Mouse (Mus musculus) liver, embryonic 14.5 days (tissue): ENCODE results near the gene Pex11a. TPM values are rescaled to one million over a fixed set of nuclear protein-coding genes. Genes with fewer than 3 reads are reported as not detected.
"Not testable (repeated sequence)": the region's sequence is repeated elsewhere in the genome, so short reads cannot be mapped to it uniquely, and the experiment has no call there.

Experiments
- ATAC-seq: fragments of 200-750 bp; cut with Nextera tagmentation; 2 replicates; pipeline ENCODE4 v1.8.0; 2017; ENCODE audit warnings: moderate number of reproducible peaks, mild to moderate bottlenecking, moderate library complexity; ENCODE audit not compliant: insufficient read depth
- DNase-seq, 3 experiments: peaks; one replicate each; pipeline ENCODE4 v3.0.0-alpha.2; 2012 to 2013; ENCODE audit warnings: low read depth in 3 of 3, low spot score in 3 of 3
- H3K27ac ChIP-seq: fragments of 300-500 bp; sonication (generic); 2 replicates; pipeline ENCODE4 v1.5.1; 2014; ENCODE audit warnings: moderate library complexity, mild to moderate bottlenecking, control low read depth, inconsistent platforms
- H3K27me3 ChIP-seq: fragments of 300-500 bp; sonication (generic); 2 replicates; pipeline ENCODE4 v1.6.1; 2014; ENCODE audit warnings: mild to moderate bottlenecking, low read length, moderate library complexity; ENCODE audit not compliant: control insufficient read depth, insufficient read depth
- H3K36me3 ChIP-seq: fragments of 300-500 bp; sonication (generic); replicated peaks from 2 replicates; pipeline ENCODE4 v1.6.1; 2014; ENCODE audit warnings: low read depth; ENCODE audit not compliant: control insufficient read depth, insufficient read depth
- H3K4me1 ChIP-seq, 2 experiments: fragments of 200-500 bp in 1 of 2; fragments of 300-500 bp in 1 of 2; sonication (generic) in 1 of 2; replicated peaks; 2 replicates each; pipeline ENCODE4 v1.6.1; 2012 to 2014; ENCODE audit warnings: antibody characterized with exemption in 1 of 2, inconsistent platforms in 1 of 2, low read length in 1 of 2; ENCODE audit not compliant: control insufficient read depth in 2 of 2, insufficient read depth in 2 of 2
- H3K4me2 ChIP-seq: fragments of 300-500 bp; sonication (generic); 2 replicates; pipeline ENCODE4 v1.6.1; 2014; ENCODE audit warnings: low read depth, mild to moderate bottlenecking, control low read depth, moderate library complexity
- H3K4me3 ChIP-seq, 2 experiments: fragments of 200-500 bp in 1 of 2; fragments of 300-500 bp in 1 of 2; sonication (generic) in 1 of 2; 2 replicates each; pipeline ENCODE4 v1.5.1; 2012 to 2014; ENCODE audit warnings: low read depth in 2 of 2, low read length in 2 of 2, mild to moderate bottlenecking in 2 of 2, control low read depth in 1 of 2, inconsistent platforms in 1 of 2, moderate library complexity in 1 of 2; ENCODE audit not compliant: insufficient read depth in 1 of 2
- H3K9ac ChIP-seq: fragments of 300-500 bp; sonication (generic); replicated peaks from 2 replicates; pipeline ENCODE4 v1.6.1; 2014; ENCODE audit warnings: mild to moderate bottlenecking, control low read depth, moderate library complexity
- H3K9me3 ChIP-seq: fragments of 300-500 bp; sonication (generic); 2 replicates; pipeline ENCODE4 v1.6.1; 2016; ENCODE audit warnings: low read length, mixed read lengths; ENCODE audit not compliant: control insufficient read depth
- CTCF ChIP-seq: IDR thresholded peaks from 2 replicates; pipeline ENCODE4 v1.5.1; 2016; ENCODE audit warnings: antibody characterized with exemption, low read depth, control low read depth
- EP300 ChIP-seq: IDR thresholded peaks from 2 replicates; pipeline ENCODE4 v1.6.1; 2016; ENCODE audit warnings: antibody characterized with exemption, low read depth
- WGBS: fragments of 180-500 bp; shearing (Covaris S2); extraction: QIAGEN DNeasy Blood & Tissue Kit; methylation state at CpG from one replicate; pipeline ENCODE4 v1.1.7; 2014; ENCODE audit not compliant: insufficient replicate concordance; 5-methylcytosine and 5-hydroxymethylcytosine counted together
- polyA plus RNA-seq, 2 experiments: library from polyadenylated mRNA; depleted of rRNA in 1 of 2; stranded (reverse) in 1 of 2; unstranded in 1 of 2; fragments of >200 nt; fragmentation: Nextera tagmentation in 1 of 2; extraction: Ambion mirVana in 1 of 2; gene quantifications; 2 replicates each; pipeline versions ENCODE4 v1.2.1 to v1.2.3; 2012 to 2014

Gene Pex11a
- polyA plus RNA-seq (2012; rRNA removed) (0.81 and 1.1 TPM in 2 replicates), polyA plus RNA-seq (2014; fragmentation: Nextera tagmentation; extraction: Ambion mirVana) (1.5 and 2.3 TPM in 2 replicates)

GRCm38 (mm10) chr7:79742659-79743536 lies at the start of gene Pex11a, which contains the start of gene Wdr93:
TSS of gene Pex11a (minus strand) at chr7:79743131.
TSS of gene Wdr93 (plus strand) at chr7:79743163.
- Histone ChIP-seq H3K4me2 (peak within 1 kb of the TSS; percentile 70), H3K36me3 (no peaks in the 10 kb centered on the region), H3K27me3 (no peaks in the 10 kb centered on the region), H3K4me1 (peaks cover 3 to 6% of the 10 kb centered on the region in 2 experiments; a peak in 2 of 4 replicates), H3K4me3 (peak within 1 kb of the TSS; percentile 51 to 60), H3K9me3 (no peaks in the 10 kb centered on the region), H3K27ac (no peak within 1 kb of the TSS), H3K9ac (peak within 1 kb of the TSS; percentile 2)
- WGBS: 3% methylated on average over 46 of the region's 46 CpGs
- DNase-seq (peak; percentile 44 to 55 (median 45)), ATAC-seq (peak; percentile 48; the same call in 1 of the 2 replicates)
- TF ChIP-seq CTCF (no peak), EP300 (no peak)

GRCm38 (mm10) chr7:79789812-79790211 lies 46.9 kb upstream of the Pex11a start:
- not testable (repeated sequence) for H3K4me1 ChIP-seq, H3K4me2 ChIP-seq, DNase-seq, ATAC-seq, H3K36me3 ChIP-seq, H3K9me3 ChIP-seq, H3K4me3 ChIP-seq, H3K9ac ChIP-seq, H3K27ac ChIP-seq
- peaks cover 27% of the 10 kb centered on the region for H3K27me3 ChIP-seq
- WGBS: 45% methylated on average over 2 of the region's 2 CpGs

DNA sequence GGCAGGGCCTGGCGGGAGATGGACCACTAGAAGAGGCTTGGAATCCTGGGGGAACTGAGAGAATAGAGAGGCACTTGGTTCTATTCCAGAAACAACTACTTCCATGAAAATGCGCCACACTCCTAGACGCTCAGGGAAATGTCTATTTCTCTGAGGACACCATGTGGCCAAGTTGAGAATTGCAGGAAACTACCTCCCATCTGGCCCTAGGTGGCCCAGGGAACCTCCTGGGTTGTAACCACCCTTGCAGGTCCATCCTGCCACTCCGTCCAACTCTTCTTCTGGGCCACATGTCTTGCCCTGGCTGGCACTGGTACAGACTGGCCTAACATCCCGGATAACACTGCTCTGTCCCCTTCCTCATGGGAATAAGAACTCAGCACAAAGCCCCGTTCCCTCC lies 43.4 kb upstream of the Pex11a start:
- 15% methylated on average over 6 of the region's 6 CpGs for WGBS
- no peaks in the 10 kb centered on the region for H3K36me3 ChIP-seq
- no peaks in the 10 kb centered on the region for H3K9me3 ChIP-seq
- H3K4me2 ChIP-seq: no peak overlapping the region
- no peaks in the 10 kb centered on the region; a peak in 1 of 4 replicates for H3K4me1 ChIP-seq
- H3K27ac ChIP-seq: no peak overlapping the region
- ATAC-seq (no peak), DNase-seq (peak in 1 of 3 experiments; percentile 29)
- H3K4me3 ChIP-seq: no peak overlapping the region
- peaks cover 3% of the 10 kb centered on the region for H3K27me3 ChIP-seq
- TF ChIP-seq EP300 (no peak), CTCF (peak; percentile 77)
- H3K9ac ChIP-seq: no peak overlapping the region

- no peaks in the 10 kb centered on the region for H3K36me3 ChIP-seq
- H3K27me3 ChIP-seq: no peaks in the 10 kb centered on the region
- H3K9ac ChIP-seq: no peak overlapping the region
- no peaks in the 10 kb centered on the region for H3K9me3 ChIP-seq
- H3K4me2 ChIP-seq: no peak overlapping the region
- H3K27ac ChIP-seq: no peak overlapping the region
- WGBS: 69% methylated on average over 2 of the region's 2 CpGs
- no peak for TF ChIP-seq CTCF
- TF ChIP-seq EP300: no peak
- H3K4me1 ChIP-seq: peaks cover 0 to 3% of the 10 kb centered on the region in 2 experiments; a peak in 1 of 4 replicates
- ATAC-seq (no peak), DNase-seq (no peak)
- H3K4me3 ChIP-seq: no peak overlapping the region
Observed at GRCm38 (mm10) chr7:79782516-79782855, 39.6 kb upstream of the Pex11a start.

- Histone ChIP-seq H3K9me3 (no peaks in the 10 kb centered on the region), H3K4me1 (peaks cover 0 to 3% of the 10 kb centered on the region in 2 experiments; a peak in 1 of 4 replicates), H3K27me3 (no peaks in the 10 kb centered on the region), H3K4me3 (no peak overlapping the region), H3K4me2 (no peak overlapping the region), H3K36me3 (no peaks in the 10 kb centered on the region), H3K27ac (no peak overlapping the region), H3K9ac (no peak overlapping the region)
- DNase-seq (no peak), ATAC-seq (no peak)
- TF ChIP-seq EP300 (no peak), CTCF (no peak)
- 65% methylated on average over 11 of the region's 11 CpGs for WGBS
Observed at GRCm38 (mm10) chr7:79781826-79782515, 39.0 kb upstream of the Pex11a start.
